Mouse (Mus musculus): ENCODE measurements around the gene Itgae.
A peak's percentile ranks its signal among the peaks of the same experiment; 100 is the strongest.

Gene Itgae

GRCm38 (mm10) chr11:73148209-73148608 lies 57.8 kb downstream of the Itgae start:
- no peak for DNase-seq

- DNase-seq, result no peak
These were observed 64.7 kb downstream of the Itgae start for GRCm38 (mm10) chr11:73155071-73155470.

- DNase-seq, result peak; percentile 75 to 88
These were observed 69.8 kb downstream of the Itgae start, which contains the start of gene P2rx5 for GRCm38 (mm10) chr11:73159957-73160810. TSS of gene P2rx5 (plus strand) at chr11:73160421.

GRCm38 (mm10) chr11:73160811-73161200 lies 70.4 kb downstream of the Itgae start:
- peak; percentile 50 to 80 for DNase-seq

- no peak for DNase-seq
These were observed 71.2 kb downstream of the Itgae start for GRCm38 (mm10) chr11:73161616-73162015.

GRCm38 (mm10) chr11:73162284-73162683 lies 71.9 kb downstream of the Itgae start:
- DNase-seq, result no peak

- peak; percentile 47 to 82 for DNase-seq
These were observed 77.7 kb downstream of the Itgae start for GRCm38 (mm10) chr11:73168071-73168470.

GRCm38 (mm10) chr11:73168576-73168975 lies 78.2 kb downstream of the Itgae start:
- peak; percentile 25 to 65 for DNase-seq

- peak; percentile 76 to 87 for DNase-seq
These were observed 78.8 kb downstream of the Itgae start for GRCm38 (mm10) chr11:73169231-73169630.

- peak; percentile 94 to 95 for DNase-seq
These were observed 81.8 kb downstream of the Itgae start for GRCm38 (mm10) chr11:73172186-73172585.

- peak; percentile 87 to 96 for DNase-seq
These were observed 85.2 kb downstream of the Itgae start for GRCm38 (mm10) chr11:73175612-73176011.

GRCm38 (mm10) chr11:73176186-73176585 lies 85.8 kb downstream of the Itgae start:
- no peak for DNase-seq

- DNase-seq, result peak; percentile 96 to 98
These were observed 86.5 kb downstream of the Itgae start, which contains the start of the genes Emc6 and Tax1bp3 for GRCm38 (mm10) chr11:73176608-73177508. TSS of gene Emc6 (minus strand) at chr11:73177037. TSS of gene Tax1bp3 (plus strand) at chr11:73177083.

GRCm38 (mm10) chr11:73177509-73177875 lies 87.1 kb downstream of the Itgae start:
- peak; percentile 81 to 93 for DNase-seq

- DNase-seq, result peak in 1 of 2 experiments; percentile 19
These were observed 87.5 kb downstream of the Itgae start for GRCm38 (mm10) chr11:73177895-73178294.

GRCm38 (mm10) chr11:73185872-73186615 lies 95.7 kb downstream of the Itgae start:
- DNase-seq, result no peak

- DNase-seq, result peak; percentile 41 to 79
These were observed 96.8 kb downstream of the Itgae start for GRCm38 (mm10) chr11:73187231-73187630.

- DNase-seq, result no peak
These were observed 102.7 kb downstream of the Itgae start for GRCm38 (mm10) chr11:73193047-73193446.

GRCm38 (mm10) chr11:73194444-73194843 lies 104.1 kb downstream of the Itgae start:
- no peak for DNase-seq
